Mouse (Mus musculus) ES-Bruce4 (cell line): Measurements from ENCODE around the gene Ryr3.

Source experiments
- CTCF ChIP-seq: IDR thresholded peaks from one replicate; pipeline ENCODE4 v1.8.1; 2011; ENCODE audit warnings: low read depth, low read length
- EP300 ChIP-seq: IDR thresholded peaks from 2 replicates; pipeline ENCODE4 v1.6.1; 2011; ENCODE audit warnings: low read depth, low read length; ENCODE audit not compliant: insufficient read depth
- POLR2A ChIP-seq: IDR thresholded peaks from one replicate; pipeline ENCODE4 v1.8.1; 2011; ENCODE audit warnings: low read length; ENCODE audit not compliant: insufficient read depth

- TF ChIP-seq POLR2A (no peak), EP300 (no peak), CTCF (no peak)
Measured at GRCm38 (mm10) chr2:112781631-112782030, 435.3 kb downstream of the Ryr3 start.
